Mouse (Mus musculus) heart, adult 2 months (tissue): ENCODE measurements at regions not wholly inside any gene's neighbourhood (a gene's known extent, or its start where the extent isn't known, plus 50 kb on each side); places are given as distances from the start of the nearest gene placed in this dataset.

ENCODE experiments used
- EP300 ChIP-seq: fragments of 200-500 bp; IDR thresholded peaks from 2 replicates; pipeline ENCODE4 v1.6.1; 2011; ENCODE audit warnings: low read depth, low read length, control low read depth; ENCODE audit not compliant: insufficient read depth
- POLR2A ChIP-seq: fragments of 200-500 bp; IDR thresholded peaks from 2 replicates; pipeline ENCODE4 v1.6.1; 2011; ENCODE audit warnings: mild to moderate bottlenecking, low read depth, low read length, control low read depth; ENCODE audit not compliant: insufficient read depth

GRCm38 (mm10) chr8:67181741-67182140 is 321.7 kb downstream of the Naf1 start:
- TF ChIP-seq POLR2A (no peak), EP300 (no peak)
